Mouse (Mus musculus): ENCODE measurements around the gene Kcns3. TPM values are rescaled to one million over a fixed set of nuclear protein-coding genes. Genes with fewer than 3 reads are reported as not detected.

Gene Kcns3
- polyA plus RNA-seq, 1 experiment from 2014 or later: 0.08 TPM

GRCm38 (mm10) chr12:11041821-11042220, 109.0 kb downstream of the Kcns3 start:
- no peak overlapping the region for H3K9ac ChIP-seq (replicated peaks)
- no peak overlapping the region for H3K27ac ChIP-seq (ENCODE audit: low read depth)
- H3K36me3 ChIP-seq (replicated peaks; ENCODE audit: insufficient read depth, low read length): no peaks in the 10 kb centered on the region
- no peak for ATAC-seq
- H3K4me1 ChIP-seq (ENCODE audit: insufficient read depth): no peaks in the 10 kb centered on the region
- TF ChIP-seq CTCF (IDR thresholded peaks at IDR 0.05; ENCODE audit: low read depth) (no peak), EP300 (IDR thresholded peaks at IDR 0.05; ENCODE audit: low read depth) (no peak)
- H3K4me2 ChIP-seq (ENCODE audit: low read depth, low read length): no peak overlapping the region
- no peaks in the 10 kb centered on the region for H3K9me3 ChIP-seq (ENCODE audit: low read length)
- no peak overlapping the region for H3K4me3 ChIP-seq (ENCODE audit: low read depth, low read length)
- H3K27me3 ChIP-seq (ENCODE audit: insufficient read depth, low read length): no peaks in the 10 kb centered on the region
- no peak for DNase-seq

Other genes starting within 250 kb of the Kcns3 start
- not detected in 2 replicates for gene Msgn1, start 57.9 kb upstream of the Kcns3 start, polyA plus RNA-seq (2015; fragmentation: Nextera tagmentation; extraction: Ambion mirVana)
- 3.5 and 4.6 TPM in 2 replicates for gene Gen1, start 114.7 kb upstream of the Kcns3 start, polyA plus RNA-seq (2015; fragmentation: Nextera tagmentation; extraction: Ambion mirVana)
- gene Smc6, start 114.8 kb upstream of the Kcns3 start, polyA plus RNA-seq (2015; fragmentation: Nextera tagmentation; extraction: Ambion mirVana): 60.6 and 60.7 TPM in 2 replicates